12 mouse cellular contexts compared by ENCODE assay signal in the genomic region with DNA sequence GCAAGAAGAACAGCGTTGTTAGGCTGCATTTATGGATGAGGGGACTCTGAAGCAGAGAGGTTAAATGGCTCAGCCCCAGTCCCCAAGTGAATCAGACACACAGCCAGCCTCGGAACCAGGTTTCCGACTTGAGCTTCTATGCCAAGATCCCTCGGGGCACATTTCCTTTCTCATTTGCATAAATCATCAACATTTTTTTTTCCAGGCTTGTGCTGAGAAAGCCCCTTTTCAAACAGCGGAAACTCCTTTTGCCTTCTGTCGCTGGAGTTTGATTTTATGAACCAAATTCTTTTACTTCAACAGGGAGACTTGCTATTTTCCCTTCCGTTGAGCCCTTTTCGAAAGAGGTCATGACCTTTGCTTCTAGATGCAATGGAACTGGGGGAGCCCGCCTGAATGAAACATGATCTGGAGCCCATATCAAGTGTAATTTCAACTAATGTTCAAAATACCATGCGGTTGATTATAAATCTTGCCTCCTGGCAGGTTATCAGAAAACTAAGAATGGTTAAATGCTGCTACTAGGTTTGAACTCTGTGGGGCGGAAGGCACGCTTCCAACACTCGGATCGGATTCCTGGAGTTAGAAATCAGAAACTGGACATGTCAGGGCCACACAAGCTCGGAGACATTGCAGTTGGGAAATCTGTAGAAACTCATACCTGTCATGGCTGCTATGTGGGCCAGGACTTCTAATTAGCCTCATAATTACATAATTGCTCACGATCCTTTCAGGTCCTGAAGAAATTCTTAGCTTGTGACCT. TPM values are rescaled to one million over a fixed set of nuclear protein-coding genes. Genes with fewer than 3 reads are reported as not detected.
DNase-seq lines count a peak whose midpoint lies in the region; ATAC-seq lines count a peak whose summit lies in the region.
"Had no signal": no experiment of that assay in that cellular context is flagged by ENCODE, and none has a peak within 500 bp of the region (broad histone marks: within the 10 kb centered on the region; RNA-seq: fewer than 3 reads in every experiment).

No protein-coding gene starts in this region.

- no peaks in the 10 kb centered on the region for H3K9me3 ChIP-seq in neural tube, embryonic 12.5 days
- H3K9me3 ChIP-seq: forebrain, embryonic 13.5 days had no signal

- no peak overlapping the region for H3K27ac ChIP-seq in neural tube, embryonic 12.5 days
- H3K27ac ChIP-seq: forebrain, embryonic 13.5 days had no signal

- WGBS in neural tube, embryonic 12.5 days: 47% methylated on average over 16 of the region's 16 CpGs

- H3K4me1 ChIP-seq in neural tube, embryonic 12.5 days: no peaks in the 10 kb centered on the region; the same call in none of the 2 replicates

- H3K36me3 ChIP-seq in neural tube, embryonic 12.5 days: no peaks in the 10 kb centered on the region

- no peak overlapping the region for H3K4me3 ChIP-seq in neural tube, embryonic 12.5 days
- H3K4me3 ChIP-seq: forebrain, embryonic 13.5 days had no signal

- H3K4me2 ChIP-seq in neural tube, embryonic 12.5 days (replicated peaks): 0 out of 2 replicates have a peak overlapping the region, but pooled peaks have one; percentile 12
- H3K4me2 ChIP-seq: forebrain, embryonic 13.5 days had no signal

- ATAC-seq in neural tube, embryonic 12.5 days (ENCODE audit: low FRiP score, low read depth): no peak
- ATAC-seq: forebrain, embryonic 13.5 days had no signal

- no peaks in the 10 kb centered on the region for H3K27me3 ChIP-seq in neural tube, embryonic 12.5 days (replicated peaks)
- H3K27me3 ChIP-seq: forebrain, embryonic 13.5 days had no signal

- H3K9ac ChIP-seq in neural tube, embryonic 12.5 days: no peak overlapping the region
- H3K9ac ChIP-seq: forebrain, embryonic 13.5 days had no signal

- intact Hi-C loops in heart, postnatal 14 days (cut with DNase I): no loop called here

- DNase-seq in adrenal gland, postnatal 14 days: peak; percentile 36
- DNase-seq in adrenal gland, postnatal 36 days: no peak
- peak; percentile 15 for DNase-seq in lung, postnatal 36 days
- DNase-seq in lung, postnatal 25 days (ENCODE audit: low spot score): no peak
- peak; percentile 53 for DNase-seq in induced T-regulatory cell, adult 2 months (ENCODE audit: low read depth)
- no peak for DNase-seq in heart, adult 18-20 months
- no peak for DNase-seq in heart, postnatal 14 days
- DNase-seq: cerebellum, postnatal 25 days; heart, postnatal 4 days; liver had no signal

RNA-seq across cellular contexts. Expression of a gene that starts 15.2 kb away (rescaled TPM):
- 18.6 and 25.5 TPM in 2 replicates for total RNA-seq in adrenal gland, postnatal 14 days (2021)
- total RNA-seq in adrenal gland, postnatal 36 days (2021): 10 to 100 TPM; 14.5 to 16.0 TPM
- polyA plus RNA-seq in neural tube, embryonic 12.5 days (2016; fragmentation: Nextera tagmentation; extraction: Ambion mirVana): 23.0 and 23.2 TPM in 2 replicates
- total RNA-seq in heart, adult 18-20 months (2021): 10 to 100 TPM; 16.7 to 20.5 TPM
- total RNA-seq in heart, postnatal 14 days (2021): 10 to 100 TPM; 24.4 to 25.8 TPM

Comparison
In these comparisons a context has a peak if more than half of its experiments do, and no peak if none do; other contexts are left out.
1. DNase-seq: peak in adrenal gland, postnatal 14 days (single experiment), lung, postnatal 36 days (single experiment) and induced T-regulatory cell, adult 2 months (single experiment); none in adrenal gland, postnatal 36 days (0 of 2), lung, postnatal 25 days (single experiment), heart, adult 18-20 months (0 of 2) and heart, postnatal 14 days (0 of 2).